Mouse (Mus musculus) hindbrain, postnatal 0 days (tissue): Measurements from ENCODE around the gene Zfp219. TPM values are rescaled to one million over a fixed set of nuclear protein-coding genes. Genes with fewer than 3 reads are reported as not detected.

ENCODE experiments used
- ATAC-seq: fragments of 200-750 bp; cut with Nextera tagmentation; 2 replicates; pipeline ENCODE4 v1.8.0; 2017; ENCODE audit warnings: mild to moderate bottlenecking, moderate TSS enrichment, moderate library complexity
- DNase-seq: peaks from one replicate; pipeline ENCODE4 v3.0.0-alpha.2; 2015; ENCODE audit warnings: low spot score
- H3K27ac ChIP-seq: fragments of 300-500 bp; sonication (generic); 2 replicates; pipeline ENCODE4 v1.5.1; 2014; ENCODE audit warnings: mild to moderate bottlenecking
- H3K27me3 ChIP-seq: fragments of 300-500 bp; sonication (generic); 2 replicates; pipeline ENCODE4 v1.6.1; 2014; ENCODE audit warnings: low read length, mixed read lengths; ENCODE audit not compliant: insufficient read depth
- H3K36me3 ChIP-seq: fragments of 300-500 bp; sonication (generic); 2 replicates; pipeline ENCODE4 v1.6.1; 2014; ENCODE audit warnings: low read length, mixed read lengths; ENCODE audit not compliant: insufficient read depth
- H3K4me1 ChIP-seq: fragments of 300-500 bp; sonication (generic); 2 replicates; pipeline ENCODE4 v1.6.1; 2014; ENCODE audit warnings: antibody characterized with exemption, low read length, mixed read lengths; ENCODE audit not compliant: insufficient read depth
- H3K4me2 ChIP-seq: fragments of 300-500 bp; sonication (generic); 2 replicates; pipeline ENCODE4 v1.6.1; 2014; ENCODE audit warnings: low read depth, mild to moderate bottlenecking, low read length, moderate library complexity, mixed read lengths
- H3K4me3 ChIP-seq: fragments of 300-500 bp; sonication (generic); 2 replicates; pipeline ENCODE4 v1.5.1; 2014; ENCODE audit warnings: low read length
- H3K9ac ChIP-seq: fragments of 300-500 bp; sonication (generic); replicated peaks from 2 replicates; pipeline ENCODE4 v1.6.1; 2014; ENCODE audit warnings: mild to moderate bottlenecking, low read length, moderate library complexity, mixed read lengths
- H3K9me3 ChIP-seq: fragments of 300-500 bp; sonication (generic); 2 replicates; pipeline ENCODE4 v1.6.1; 2016; ENCODE audit warnings: low read length, mixed read lengths
- CTCF ChIP-seq: IDR thresholded peaks from 2 replicates; pipeline ENCODE4 v1.5.1; 2016; ENCODE audit warnings: antibody characterized with exemption, control low read depth, low read depth
- WGBS: fragments of 180-500 bp; shearing (Covaris S2); extraction: QIAGEN DNeasy Blood & Tissue Kit; methylation state at CpG from one replicate; pipeline ENCODE4 v1.1.7; 2014; 5-methylcytosine and 5-hydroxymethylcytosine counted together
- polyA plus RNA-seq: library from polyadenylated mRNA; unstranded; fragments of >200 nt; fragmentation: Nextera tagmentation; extraction: Ambion mirVana; gene quantifications from 2 replicates; pipeline ENCODE4 v1.2.1, GENCODE M21; 2015
- total RNA-seq: library from RNA; depleted of rRNA; stranded (reverse); fragments of >200 nt; gene quantifications from 2 replicates; pipeline ENCODE4 v1.2.3, GENCODE M21; 2014

Zfp219 gene
- total and polyA plus RNA-seq, 2 experiments from 2014 or later, result 25.8 to 91.7 TPM

- no peaks in the 10 kb centered on the region for H3K36me3 ChIP-seq
- no peak for TF ChIP-seq CTCF
- peak overlapping the region; percentile 96 for H3K27ac ChIP-seq
- peak overlapping the region; percentile 68 for H3K4me3 ChIP-seq
- DNase-seq (peak; percentile 53), ATAC-seq (peak; percentile 13; the same call in 1 of the 2 replicates)
- peak overlapping the region; percentile 74 for H3K4me2 ChIP-seq
- H3K9ac ChIP-seq, result peak overlapping the region; percentile 80
- peaks cover 46% of the 10 kb centered on the region for H3K4me1 ChIP-seq
- no peaks in the 10 kb centered on the region for H3K27me3 ChIP-seq
- 2% methylated on average over 16 of the region's 24 CpGs for WGBS
- no peaks in the 10 kb centered on the region for H3K9me3 ChIP-seq
Observed at GRCm38 (mm10) chr14:52013771-52014219, 6.7 kb downstream of the Zfp219 start.

- DNase-seq (no peak), ATAC-seq (no peak)
- no peak for TF ChIP-seq CTCF
- peak overlapping the region; percentile 68 for H3K4me3 ChIP-seq
- H3K4me2 ChIP-seq, result peak overlapping the region; percentile 74
- peak overlapping the region; percentile 96 for H3K27ac ChIP-seq
- peak overlapping the region; percentile 80 for H3K9ac ChIP-seq
- no peaks in the 10 kb centered on the region for H3K9me3 ChIP-seq
- peaks cover 47% of the 10 kb centered on the region for H3K4me1 ChIP-seq
- H3K36me3 ChIP-seq, result peaks cover 3% of the 10 kb centered on the region; the same call in 1 of the 2 replicates
- WGBS, result 22% methylated on average over 8 of the region's 8 CpGs
- no peaks in the 10 kb centered on the region for H3K27me3 ChIP-seq
Observed at GRCm38 (mm10) chr14:52013021-52013610, 7.4 kb downstream of the Zfp219 start.

- peak overlapping the region; percentile 74 for H3K4me2 ChIP-seq
- no peaks in the 10 kb centered on the region for H3K9me3 ChIP-seq
- peak overlapping the region; percentile 35; the same call in 1 of the 2 replicates for H3K9ac ChIP-seq
- H3K4me1 ChIP-seq, result peaks cover 47% of the 10 kb centered on the region
- H3K27ac ChIP-seq, result peak overlapping the region; percentile 96
- TF ChIP-seq CTCF, result no peak
- peaks cover 5% of the 10 kb centered on the region; the same call in 1 of the 2 replicates for H3K36me3 ChIP-seq
- no peaks in the 10 kb centered on the region for H3K27me3 ChIP-seq
- H3K4me3 ChIP-seq, result peak overlapping the region; percentile 68
- DNase-seq, result no peak
- ATAC-seq, result no peak
- WGBS, result 34% methylated on average over 5 of the region's 5 CpGs
Observed at GRCm38 (mm10) chr14:52012553-52012952, 8.0 kb downstream of the Zfp219 start.

DNA sequence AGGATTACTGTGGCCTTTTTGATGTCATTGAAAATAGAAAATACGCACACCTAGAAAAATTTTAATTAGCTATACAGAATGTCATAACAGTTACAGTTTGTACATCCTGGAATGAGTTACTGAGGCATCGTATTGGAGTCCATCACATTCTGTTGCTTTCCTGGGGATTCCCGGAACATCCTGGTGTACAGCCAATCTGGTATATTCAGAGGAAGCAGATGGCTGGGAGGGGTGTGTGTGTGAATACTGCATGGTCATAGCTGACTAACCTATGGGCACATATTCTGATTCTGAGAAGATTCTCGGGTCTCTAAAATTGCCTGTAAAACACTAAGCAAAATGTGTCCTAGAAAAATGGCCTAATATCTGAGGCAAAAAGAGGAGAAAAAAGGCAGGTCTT lies 8.4 kb downstream of the Zfp219 start:
- no peaks in the 10 kb centered on the region for H3K9me3 ChIP-seq
- peaks cover 8% of the 10 kb centered on the region for H3K36me3 ChIP-seq
- TF ChIP-seq CTCF, result no peak
- no peak for ATAC-seq
- peak overlapping the region; percentile 74 for H3K4me2 ChIP-seq
- H3K9ac ChIP-seq, result no peak overlapping the region
- peak; percentile 71 for DNase-seq
- 34% methylated on average over 4 of the region's 4 CpGs for WGBS
- peaks cover 47% of the 10 kb centered on the region for H3K4me1 ChIP-seq
- H3K27me3 ChIP-seq, result no peaks in the 10 kb centered on the region
- peak overlapping the region; percentile 96 for H3K27ac ChIP-seq
- no peak overlapping the region for H3K4me3 ChIP-seq

DNA sequence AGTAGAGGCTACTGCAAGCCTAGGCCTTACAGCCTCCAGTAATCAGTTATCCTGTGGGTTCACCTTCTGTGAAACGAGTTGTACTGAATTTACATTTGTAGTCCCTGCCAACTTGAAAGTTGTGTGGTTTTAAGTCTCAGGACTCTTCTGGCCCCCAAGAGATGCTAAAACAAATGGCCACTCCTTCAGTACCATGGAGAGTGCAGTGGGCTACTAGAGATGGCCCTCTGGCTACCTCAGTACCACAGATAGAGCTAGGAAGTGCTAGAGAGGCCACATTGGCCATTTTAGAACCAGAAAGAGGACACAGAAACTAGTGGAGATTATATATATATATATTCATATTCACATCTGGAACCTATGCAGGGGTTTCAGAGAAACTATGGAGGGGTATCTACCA lies 8.8 kb downstream of the Zfp219 start:
- peak overlapping the region; percentile 25 for H3K4me2 ChIP-seq
- H3K9ac ChIP-seq, result no peak overlapping the region
- no peak overlapping the region for H3K4me3 ChIP-seq
- H3K27me3 ChIP-seq, result no peaks in the 10 kb centered on the region
- peaks cover 47% of the 10 kb centered on the region for H3K4me1 ChIP-seq
- H3K9me3 ChIP-seq, result no peaks in the 10 kb centered on the region
- peaks cover 12% of the 10 kb centered on the region for H3K36me3 ChIP-seq
- no peak for DNase-seq
- WGBS, result 19% methylated on average over 1 of the region's 1 CpGs
- H3K27ac ChIP-seq, result peak overlapping the region; percentile 96
- no peak for TF ChIP-seq CTCF
- ATAC-seq, result no peak

GRCm38 (mm10) chr14:52010446-52011111 lies 10.0 kb downstream of the Zfp219 start:
- peak; percentile 93 for DNase-seq
- Histone ChIP-seq H3K27me3 (no peaks in the 10 kb centered on the region), H3K4me2 (peak overlapping the region; percentile 55), H3K4me3 (peak overlapping the region; percentile 26), H3K36me3 (peaks cover 15% of the 10 kb centered on the region), H3K9ac (peak overlapping the region; percentile 46), H3K27ac (peak overlapping the region; percentile 96), H3K9me3 (no peaks in the 10 kb centered on the region), H3K4me1 (peaks cover 37% of the 10 kb centered on the region)
- TF ChIP-seq CTCF, result no peak
- 2% methylated on average over 9 of the region's 9 CpGs for WGBS
- peak; percentile 82 for ATAC-seq
